In genomic region chr4:138547041-138547440, GRCm38 (mm10) we compare ENCODE assay signal across 11 mouse cellular contexts.
DNase-seq lines count a peak whose midpoint lies in the region; ATAC-seq and TF ChIP-seq lines count a peak whose summit lies in the region.
"Had no signal": no experiment of that assay in that cellular context is flagged by ENCODE, and none has a peak within 500 bp of the region (broad histone marks: within the 10 kb centered on the region; RNA-seq: fewer than 3 reads in every experiment).

No protein-coding gene starts in this region.

- TF ChIP-seq CTCF in E14TG2a.4 (conservative IDR thresholded peaks at IDR 0.05; ENCODE audit: low read length): peak; percentile 90

- ATAC-seq in forebrain, embryonic 11.5 days (replicated peaks; ENCODE audit: low FRiP score): no peak
- ATAC-seq in forebrain, embryonic 14.5 days: no peak
- ATAC-seq: Patski had no signal

- no peak overlapping the region for H3K9ac ChIP-seq in forebrain, embryonic 11.5 days (ENCODE audit: low read length)
- no peak overlapping the region for H3K9ac ChIP-seq in forebrain, embryonic 14.5 days (ENCODE audit: low read length)
- H3K9ac ChIP-seq: heart, embryonic 13.5 days; liver, embryonic 15.5 days had no signal

- H3K27ac ChIP-seq in forebrain, embryonic 11.5 days (ENCODE audit: low read depth, low read length): no peak overlapping the region
- no peak overlapping the region for H3K27ac ChIP-seq in forebrain, embryonic 14.5 days (ENCODE audit: low read depth, low read length)
- H3K27ac ChIP-seq: heart, embryonic 13.5 days; liver, embryonic 15.5 days had no signal

- DNase-seq in forebrain, embryonic 11.5 days (ENCODE audit: low spot score): peak; percentile 59
- no peak for DNase-seq in forebrain, embryonic 14.5 days (ENCODE audit: low spot score)
- DNase-seq in left cerebral cortex, postnatal 4 days: peak; percentile 48
- DNase-seq in left cerebral cortex, postnatal 36 days (ENCODE audit: low spot score in 2 of 2): no peak
- peak; percentile 32 for DNase-seq in lung, postnatal 10 days
- DNase-seq in gastrocnemius, postnatal 4 days (ENCODE audit: low spot score in 2 of 2): no peak
- no peak for DNase-seq in frontal cortex, postnatal 14 days (ENCODE audit: low spot score in 2 of 2)

- no peaks in the 10 kb centered on the region for H3K36me3 ChIP-seq in forebrain, embryonic 11.5 days (ENCODE audit: control insufficient read depth, insufficient read depth, low read length)
- H3K36me3 ChIP-seq in forebrain, embryonic 14.5 days (ENCODE audit: control insufficient read depth, insufficient read depth, low read length): no peaks in the 10 kb centered on the region
- H3K36me3 ChIP-seq in E14TG2a.4 (ENCODE audit: insufficient read depth, low read length): no peaks in the 10 kb centered on the region
- H3K36me3 ChIP-seq: heart, embryonic 13.5 days; liver, embryonic 15.5 days had no signal

- no peak overlapping the region for H3K4me3 ChIP-seq in forebrain, embryonic 11.5 days (ENCODE audit: low read depth, low read length)
- no peak overlapping the region for H3K4me3 ChIP-seq in forebrain, embryonic 14.5 days (ENCODE audit: low read depth, low read length)
- H3K4me3 ChIP-seq in E14TG2a.4 (replicated peaks; ENCODE audit: low read length): no peak overlapping the region
- H3K4me3 ChIP-seq: heart, embryonic 13.5 days; liver, embryonic 15.5 days had no signal

- intact Hi-C loops in left cerebral cortex, postnatal 4 days (cut with DNase I): no loop called here
- intact Hi-C loops in left cerebral cortex, postnatal 36 days (cut with DNase I): no loop called here

- WGBS in forebrain, embryonic 11.5 days: 56% methylated on average over 6 of the region's 6 CpGs
- 64% methylated on average over 6 of the region's 6 CpGs for WGBS in forebrain, embryonic 14.5 days

- H3K4me1 ChIP-seq in forebrain, embryonic 11.5 days (replicated peaks; ENCODE audit: control insufficient read depth, insufficient read depth, low read length): peaks cover 5% of the 10 kb centered on the region; the same call in 1 of the 2 replicates
- H3K4me1 ChIP-seq in forebrain, embryonic 14.5 days (ENCODE audit: control insufficient read depth, insufficient read depth, low read length): peaks cover 5% of the 10 kb centered on the region
- peaks cover 44% of the 10 kb centered on the region for H3K4me1 ChIP-seq in E14TG2a.4 (replicated peaks; ENCODE audit: low read depth, low read length)
- H3K4me1 ChIP-seq: liver, embryonic 15.5 days had no signal

- H3K27me3 ChIP-seq in forebrain, embryonic 11.5 days (ENCODE audit: control insufficient read depth, insufficient read depth, low read length): no peaks in the 10 kb centered on the region
- no peaks in the 10 kb centered on the region for H3K27me3 ChIP-seq in forebrain, embryonic 14.5 days (replicated peaks; ENCODE audit: control insufficient read depth, insufficient read depth, low read length)
- peaks cover 12% of the 10 kb centered on the region for H3K27me3 ChIP-seq in E14TG2a.4 (ENCODE audit: insufficient read depth, low read length)
- H3K27me3 ChIP-seq: liver, embryonic 15.5 days; Patski had no signal

- H3K9me3 ChIP-seq in forebrain, embryonic 11.5 days (ENCODE audit: control insufficient read depth, low read length): no peaks in the 10 kb centered on the region
- H3K9me3 ChIP-seq in forebrain, embryonic 14.5 days (replicated peaks; ENCODE audit: control insufficient read depth, low read length): no peaks in the 10 kb centered on the region
- H3K9me3 ChIP-seq in E14TG2a.4 (ENCODE audit: low read length): no peaks in the 10 kb centered on the region
- H3K9me3 ChIP-seq: heart, embryonic 13.5 days; liver, embryonic 15.5 days had no signal

- H3K4me2 ChIP-seq in forebrain, embryonic 11.5 days (ENCODE audit: low read depth, low read length, severe bottlenecking): no peak overlapping the region
- H3K4me2 ChIP-seq in forebrain, embryonic 14.5 days (ENCODE audit: low read length): no peak overlapping the region
- H3K4me2 ChIP-seq: heart, embryonic 13.5 days; liver, embryonic 15.5 days had no signal

Comparison
In these comparisons a context has a peak if more than half of its experiments do, and no peak if none do; other contexts are left out.
1. DNase-seq: peak in forebrain, embryonic 11.5 days (single experiment), left cerebral cortex, postnatal 4 days (single experiment) and lung, postnatal 10 days (single experiment); none in forebrain, embryonic 14.5 days (single experiment), left cerebral cortex, postnatal 36 days (0 of 2), gastrocnemius, postnatal 4 days (0 of 2) and frontal cortex, postnatal 14 days (0 of 2).